Mouse (Mus musculus) heart, adult 11 months (tissue): Measurements from ENCODE around the gene Gm8922.
"Not testable (repeated sequence)": the region's sequence is repeated elsewhere in the genome, so short reads cannot be mapped to it uniquely, and the experiment has no call there.

Source experiments
- DNase-seq: peaks from one replicate; pipeline ENCODE4 v3.0.0; 2022

Gene Gm8922

GRCm38 (mm10) chr5:11681659-11682058 lies at the start of gene Gm8922:
TSS of gene Gm8922 (plus strand) at chr5:11681959.
- DNase-seq, result not testable (repeated sequence)
